23 mouse cellular contexts compared by ENCODE assay signal in genomic region chr9:60368516-60368915, GRCm38 (mm10).
DNase-seq lines count a peak whose midpoint lies in the region; ATAC-seq and TF ChIP-seq lines count a peak whose summit lies in the region.
"Had no signal": no experiment of that assay in that cellular context is flagged by ENCODE, and none has a peak within 500 bp of the region (broad histone marks: within the 10 kb centered on the region; RNA-seq: fewer than 3 reads in every experiment).

No protein-coding gene starts in this region.

- WGBS in heart, embryonic 13.5 days = 66% methylated on average over 9 of the region's 9 CpGs
- 46% methylated on average over 9 of the region's 9 CpGs for WGBS in liver, embryonic 15.5 days (ENCODE audit: insufficient replicate concordance)
- 44% methylated on average over 9 of the region's 9 CpGs for WGBS in stomach, postnatal 0 days

- no peak for ATAC-seq in heart, embryonic 13.5 days (ENCODE audit: extremely low read depth, insufficient number of reproducible peaks, low FRiP score, low TSS enrichment)
- ATAC-seq in liver, embryonic 15.5 days (ENCODE audit: insufficient read depth) = no peak
- no peak for ATAC-seq in stomach, postnatal 0 days (ENCODE audit: low FRiP score, low TSS enrichment)
- ATAC-seq: forebrain, embryonic 13.5 days had no signal

- peaks cover 23% of the 10 kb centered on the region for H3K4me1 ChIP-seq in heart, embryonic 13.5 days
- peaks cover 27% of the 10 kb centered on the region for H3K4me1 ChIP-seq in liver, embryonic 15.5 days (replicated peaks)
- peaks cover 6% of the 10 kb centered on the region; the same call in 1 of the 2 replicates for H3K4me1 ChIP-seq in stomach, postnatal 0 days (replicated peaks; ENCODE audit: control insufficient read depth, insufficient read depth)

- H3K9ac ChIP-seq in heart, embryonic 13.5 days = no peak overlapping the region
- H3K9ac ChIP-seq in liver, embryonic 15.5 days = no peak overlapping the region
- no peak overlapping the region for H3K9ac ChIP-seq in stomach, postnatal 0 days (ENCODE audit: low read length)
- H3K9ac ChIP-seq: forebrain, embryonic 13.5 days; neural tube, embryonic 15.5 days had no signal

- no peak overlapping the region for H3K4me2 ChIP-seq in heart, embryonic 13.5 days
- H3K4me2 ChIP-seq in liver, embryonic 15.5 days = peak overlapping the region; percentile 52; the same call in 1 of the 2 replicates
- no peak overlapping the region for H3K4me2 ChIP-seq in stomach, postnatal 0 days (replicated peaks; ENCODE audit: low read depth)
- H3K4me2 ChIP-seq: forebrain, embryonic 13.5 days; neural tube, embryonic 15.5 days had no signal

- no peak overlapping the region for H3K4me3 ChIP-seq in heart, embryonic 13.5 days
- H3K4me3 ChIP-seq in liver, embryonic 15.5 days (replicated peaks) = no peak overlapping the region
- no peak overlapping the region for H3K4me3 ChIP-seq in stomach, postnatal 0 days (ENCODE audit: low read depth, low read length)
- H3K4me3 ChIP-seq: forebrain, embryonic 13.5 days; left cerebral cortex, adult 2 months; megakaryocyte, embryonic 14.5 days; neural tube, embryonic 15.5 days had no signal

- TF ChIP-seq CTCF in stomach, postnatal 0 days (IDR thresholded peaks at IDR 0.05; ENCODE audit: low read depth) = no peak

- no peak for DNase-seq in heart, adult 18-20 months
- DNase-seq in urinary bladder, adult 18-20 months (ENCODE audit: low spot score in 2 of 2) = peak; percentile 25 to 47
- DNase-seq in urinary bladder, postnatal 10 days (ENCODE audit: low spot score) = no peak
- DNase-seq in stomach, postnatal 0 days (ENCODE audit: low spot score) = peak; percentile 19
- no peak for DNase-seq in kidney, postnatal 4 days
- DNase-seq in cerebellum, adult 9-11 months = no peak
- DNase-seq: cerebellum, adult 11-12 months; cerebellum, postnatal 25 days; embryo, embryonic 11 days; gastrocnemius, postnatal 14 days; kidney, adult 9 months; kidney, postnatal 36 days; layer of hippocampus, adult 9-11 months; left cerebral cortex, postnatal 4 days; midbrain, embryonic 14.5 days; right cerebral cortex, postnatal 14 days; spleen, adult 18-20 months had no signal

- no peaks in the 10 kb centered on the region for H3K27me3 ChIP-seq in heart, embryonic 13.5 days (replicated peaks)
- H3K27me3 ChIP-seq in liver, embryonic 15.5 days = no peaks in the 10 kb centered on the region
- no peaks in the 10 kb centered on the region for H3K27me3 ChIP-seq in stomach, postnatal 0 days (ENCODE audit: control insufficient read depth, insufficient read depth, low read length)
- H3K27me3 ChIP-seq: forebrain, embryonic 13.5 days; neural tube, embryonic 15.5 days had no signal

- H3K27ac ChIP-seq in heart, embryonic 13.5 days (replicated peaks) = 0 out of 2 replicates have a peak overlapping the region, but pooled peaks have one; percentile 24
- H3K27ac ChIP-seq in liver, embryonic 15.5 days (replicated peaks) = no peak overlapping the region; the same call in 1 of the 2 replicates
- H3K27ac ChIP-seq in stomach, postnatal 0 days (replicated peaks) = no peak overlapping the region
- H3K27ac ChIP-seq: forebrain, embryonic 13.5 days; left cerebral cortex, adult 2 months; neural tube, embryonic 15.5 days had no signal

- 0 out of 2 replicates have a peak, but pooled peaks cover 3% of the 10 kb centered on the region for H3K36me3 ChIP-seq in heart, embryonic 13.5 days
- H3K36me3 ChIP-seq in liver, embryonic 15.5 days (replicated peaks) = no peaks in the 10 kb centered on the region
- no peaks in the 10 kb centered on the region for H3K36me3 ChIP-seq in stomach, postnatal 0 days (ENCODE audit: control insufficient read depth, insufficient read depth, low read length)
- H3K36me3 ChIP-seq: neural tube, embryonic 15.5 days had no signal

- no peak for TF ChIP-seq EP300 in stomach, postnatal 0 days (optimal IDR thresholded peaks at IDR 0.05)

- no peaks in the 10 kb centered on the region for H3K9me3 ChIP-seq in heart, embryonic 13.5 days
- no peaks in the 10 kb centered on the region for H3K9me3 ChIP-seq in liver, embryonic 15.5 days (replicated peaks)
- no peaks in the 10 kb centered on the region for H3K9me3 ChIP-seq in stomach, postnatal 0 days (ENCODE audit: control insufficient read depth, low read length)
- H3K9me3 ChIP-seq: forebrain, embryonic 13.5 days; neural tube, embryonic 15.5 days had no signal

Comparison
In these comparisons a context has a peak if more than half of its experiments do, and no peak if none do; other contexts are left out.
1. DNase-seq: peak in urinary bladder, adult 18-20 months (2 of 2) and stomach, postnatal 0 days (single experiment); none in heart, adult 18-20 months (0 of 2), urinary bladder, postnatal 10 days (single experiment), kidney, postnatal 4 days (0 of 2) and cerebellum, adult 9-11 months (single experiment).